Mouse (Mus musculus): Measurements from ENCODE around the gene 1700008P02Rik.
"Not testable (repeated sequence)": the region's sequence is repeated elsewhere in the genome, so short reads cannot be mapped to it uniquely, and the experiment has no call there.

The 1700008P02Rik gene

GRCm38 (mm10) chr3:6620343-6620742, at the start of gene 1700008P02Rik:
Gene 1700008P02Rik (minus strand): TSS chr3:6620443.
- DNase-seq (ENCODE audit: low spot score in 2 of 2): no peak

- DNase-seq (ENCODE audit: low spot score in 2 of 2): no peak
Observed at GRCm38 (mm10) chr3:6649411-6649810, 29.2 kb upstream of the 1700008P02Rik start.

- not testable (repeated sequence) for DNase-seq (ENCODE audit: low spot score in 2 of 2)
Observed at GRCm38 (mm10) chr3:6638151-6638550, 17.9 kb upstream of the 1700008P02Rik start.

- no peak for DNase-seq (ENCODE audit: low spot score in 2 of 2)
Observed at GRCm38 (mm10) chr3:6634256-6634655, 14.0 kb upstream of the 1700008P02Rik start.

GRCm38 (mm10) chr3:6617881-6618280, 2.4 kb downstream of the 1700008P02Rik start:
- DNase-seq (ENCODE audit: low spot score in 2 of 2): no peak

Measured in right cerebral cortex, adult 2 months (tissue).